Mouse (Mus musculus) spleen, adult 12 weeks (tissue): ENCODE data around the gene Sf1.

Source experiments
- DNase-seq: peaks from one replicate; pipeline ENCODE4 v3.0.0; 2022; ENCODE audit warnings: low spot score

Sf1 gene

GRCm38 (mm10) chr19:6363411-6364240, at the start of gene Sf1:
Gene Sf1, plus strand, starts transcription at chr19:6363690.
- peak; percentile 100 for DNase-seq

DNA sequence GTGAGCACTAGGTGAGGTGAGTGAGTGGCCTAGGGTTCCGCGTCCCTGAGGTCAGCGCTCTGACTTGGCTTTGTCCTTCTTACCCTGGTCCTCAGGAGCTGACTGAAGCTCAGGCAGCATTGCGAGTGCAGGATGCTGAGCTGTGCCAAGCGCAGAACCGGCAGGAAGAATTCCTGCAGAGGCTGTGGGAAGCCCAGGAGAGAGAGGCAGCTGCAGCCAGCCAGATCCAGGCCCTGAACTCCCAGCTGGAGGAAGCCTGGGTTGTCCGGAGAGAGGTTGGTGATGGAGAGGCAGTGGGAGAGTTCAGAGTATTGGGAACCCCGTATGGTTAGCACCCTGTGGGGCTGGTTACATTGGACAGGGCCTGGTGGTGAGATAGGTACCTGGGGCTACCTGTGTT, 49.7 kb upstream of the Sf1 start:
- DNase-seq: no peak

DNA sequence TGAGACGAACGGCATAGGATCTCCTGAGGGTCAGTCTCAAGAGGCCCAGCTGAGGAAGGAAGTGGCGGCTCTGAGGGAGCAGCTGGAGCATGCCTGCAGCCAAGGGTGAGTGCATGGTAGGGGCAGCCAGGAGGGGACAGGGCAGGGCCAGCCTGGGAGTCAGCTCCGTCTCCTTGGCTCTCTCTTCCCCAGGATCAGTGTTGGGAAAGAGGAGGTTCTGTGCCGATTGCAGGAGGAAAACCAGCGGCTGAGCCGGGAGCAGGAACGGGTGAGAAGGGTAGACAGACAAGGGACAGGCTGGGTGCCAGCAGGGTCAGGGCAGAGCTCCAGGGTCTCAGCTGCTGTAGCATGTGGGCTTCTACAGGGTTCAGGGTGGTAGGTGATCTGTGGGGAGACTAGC, 49.0 kb upstream of the Sf1 start:
- DNase-seq: no peak

GRCm38 (mm10) chr19:6315573-6315972, 47.9 kb upstream of the Sf1 start:
- no peak for DNase-seq

DNA sequence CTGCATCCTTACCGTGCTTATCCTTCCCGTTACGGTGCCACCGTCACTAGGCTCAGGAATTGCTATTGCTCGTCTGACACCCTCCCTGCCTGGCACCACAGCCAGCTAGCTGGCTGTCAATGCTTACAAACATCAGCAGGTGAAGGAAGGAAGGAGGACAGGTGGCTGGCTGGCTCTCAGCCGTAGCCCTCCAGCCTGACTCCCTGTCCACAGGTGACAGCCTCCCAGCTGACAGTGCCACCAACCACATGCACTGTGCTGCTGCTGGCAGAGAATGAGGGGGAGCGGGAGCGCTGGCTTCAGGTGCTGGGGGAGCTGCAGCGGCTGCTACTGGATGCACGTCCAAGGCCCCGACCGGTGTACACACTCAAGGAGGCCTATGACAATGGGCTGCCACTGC, 45.3 kb upstream of the Sf1 start:
- DNase-seq: no peak

DNA sequence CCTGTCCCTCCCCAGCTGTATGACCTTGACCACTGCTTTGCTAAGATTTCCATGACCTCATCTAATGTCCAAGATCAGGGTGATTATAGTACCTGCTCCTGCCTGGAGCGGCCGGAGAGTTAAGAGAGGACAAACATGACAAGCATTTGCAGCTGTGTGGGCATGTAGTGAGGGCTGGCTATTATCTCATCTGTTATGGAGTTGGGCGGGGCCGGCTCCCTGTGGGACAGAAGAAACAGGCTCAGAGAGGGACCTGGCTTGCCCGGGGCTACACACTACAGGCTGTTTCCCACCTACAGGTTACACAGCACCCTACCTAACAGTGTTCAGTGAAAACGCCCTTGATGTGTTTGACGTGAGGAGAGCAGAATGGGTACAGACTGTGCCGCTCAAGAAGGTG, 42.1 kb upstream of the Sf1 start:
- no peak for DNase-seq

GRCm38 (mm10) chr19:6321786-6322621, 41.5 kb upstream of the Sf1 start:
- DNase-seq: no peak

GRCm38 (mm10) chr19:6324751-6325150, 38.7 kb upstream of the Sf1 start:
- DNase-seq: no peak

DNA sequence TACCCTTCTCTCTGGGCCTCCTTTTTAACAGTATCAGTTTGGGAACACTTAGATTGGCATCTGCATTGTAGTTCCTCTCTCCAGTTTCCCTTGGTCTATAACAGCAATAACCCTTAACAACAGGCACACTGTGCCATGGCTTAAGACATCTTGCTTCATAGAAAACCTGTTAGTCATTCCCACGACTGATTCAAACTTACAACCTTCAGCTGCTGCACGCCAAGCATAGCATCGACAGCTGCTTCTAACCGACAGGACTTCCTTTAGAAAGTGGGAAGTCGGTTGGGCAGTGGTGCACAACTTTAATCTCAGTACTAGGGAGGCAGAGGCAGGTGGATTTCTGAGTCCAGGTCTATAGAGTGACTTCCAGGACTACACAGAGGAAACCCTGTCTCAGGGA, 32.3 kb upstream of the Sf1 start:
- no peak for DNase-seq

DNA sequence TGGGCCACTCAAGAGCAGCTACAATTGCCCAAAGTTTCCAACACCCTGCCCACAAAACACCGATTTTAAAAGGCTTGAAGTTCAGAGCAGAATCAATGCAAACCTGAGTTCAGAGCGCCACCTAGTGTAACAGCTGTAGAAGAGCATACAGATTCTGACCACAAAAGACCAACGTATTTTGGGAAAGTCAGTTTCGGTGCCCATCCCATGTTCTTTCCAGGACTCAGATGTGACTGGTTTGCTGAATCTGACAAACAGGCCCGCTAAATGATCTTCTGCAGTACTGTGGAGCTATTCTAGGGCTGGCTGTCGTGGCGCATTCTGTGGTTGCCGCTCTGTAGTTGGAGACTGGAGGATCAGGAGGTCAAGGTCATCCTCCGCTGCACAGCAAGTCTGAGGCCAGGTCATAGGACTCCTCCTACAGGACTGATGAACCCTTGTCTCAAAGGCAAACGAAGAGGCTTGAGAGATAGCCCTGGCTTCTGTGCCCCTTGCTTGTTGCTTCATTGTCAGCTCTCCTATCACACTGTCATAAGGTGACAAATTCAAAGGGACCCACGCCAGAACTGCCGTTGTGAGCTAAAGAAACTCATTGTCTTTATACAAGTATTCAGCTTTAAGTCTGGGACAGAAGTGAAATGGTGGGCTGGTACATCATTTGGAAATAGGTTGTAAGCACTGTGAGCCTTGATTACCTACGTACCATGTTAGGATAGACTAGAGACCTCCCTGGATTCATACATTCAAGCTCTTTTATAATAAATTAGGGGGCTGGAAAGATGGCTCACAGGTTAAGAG, 31.6 kb upstream of the Sf1 start:
- DNase-seq: peak; percentile 47

GRCm38 (mm10) chr19:6333761-6334595, 29.5 kb upstream of the Sf1 start:
- no peak for DNase-seq

DNA sequence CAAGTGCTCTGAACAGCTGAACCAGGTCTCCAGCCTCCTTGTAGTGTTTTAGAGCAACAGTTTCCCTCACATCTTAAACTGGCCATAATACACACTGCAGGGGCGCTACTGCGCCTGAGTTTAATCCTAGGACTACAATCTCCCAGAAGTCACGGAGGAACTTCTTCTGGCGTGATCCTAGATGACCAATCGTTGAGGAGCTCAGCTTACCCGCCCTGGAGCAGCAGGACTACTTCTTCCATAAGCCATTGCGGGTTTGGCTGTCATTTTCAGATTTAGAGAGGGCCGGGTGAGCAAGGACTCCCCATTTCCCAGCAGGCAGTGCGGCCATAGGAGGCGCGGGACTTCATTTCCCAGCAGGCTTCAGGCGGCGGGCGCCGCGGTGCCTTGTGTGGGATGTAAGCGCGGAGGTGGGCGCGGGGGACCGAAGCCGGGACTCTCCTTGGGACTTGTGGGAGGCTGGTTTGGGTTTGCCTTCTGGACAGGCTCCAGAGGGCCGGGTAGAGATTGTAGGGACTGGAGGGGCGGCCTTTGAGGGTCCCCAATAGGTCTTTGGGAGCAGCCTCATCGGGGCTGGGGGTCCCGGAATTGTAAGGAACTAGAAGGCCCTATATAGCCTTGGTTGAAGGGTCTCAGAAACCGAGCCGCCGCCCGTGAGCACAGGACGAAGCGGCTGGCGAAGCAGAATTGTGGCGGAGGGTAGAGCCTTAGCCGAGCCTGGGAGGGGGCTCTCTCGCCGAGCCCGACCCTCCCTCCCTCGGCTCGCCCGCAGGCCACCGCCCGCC, 28.6 kb upstream of the Sf1 start, which contains the start of gene Men1:
Men1 (plus strand) TSS at position 307 of the 785 bp plus-strand sequence.
- DNase-seq: peak; percentile 77

DNA sequence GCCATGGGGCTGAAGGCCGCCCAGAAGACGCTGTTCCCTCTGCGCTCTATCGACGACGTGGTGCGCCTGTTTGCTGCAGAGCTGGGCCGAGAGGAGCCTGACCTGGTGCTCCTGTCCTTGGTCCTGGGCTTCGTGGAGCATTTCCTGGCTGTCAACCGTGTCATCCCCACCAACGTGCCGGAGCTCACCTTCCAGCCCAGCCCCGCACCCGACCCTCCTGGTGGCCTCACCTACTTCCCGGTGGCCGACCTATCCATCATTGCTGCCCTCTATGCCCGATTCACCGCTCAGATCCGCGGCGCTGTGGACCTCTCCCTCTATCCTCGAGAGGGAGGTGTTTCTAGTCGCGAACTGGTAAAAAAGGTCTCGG, 28.0 kb upstream of the Sf1 start:
- DNase-seq: no peak

DNA sequence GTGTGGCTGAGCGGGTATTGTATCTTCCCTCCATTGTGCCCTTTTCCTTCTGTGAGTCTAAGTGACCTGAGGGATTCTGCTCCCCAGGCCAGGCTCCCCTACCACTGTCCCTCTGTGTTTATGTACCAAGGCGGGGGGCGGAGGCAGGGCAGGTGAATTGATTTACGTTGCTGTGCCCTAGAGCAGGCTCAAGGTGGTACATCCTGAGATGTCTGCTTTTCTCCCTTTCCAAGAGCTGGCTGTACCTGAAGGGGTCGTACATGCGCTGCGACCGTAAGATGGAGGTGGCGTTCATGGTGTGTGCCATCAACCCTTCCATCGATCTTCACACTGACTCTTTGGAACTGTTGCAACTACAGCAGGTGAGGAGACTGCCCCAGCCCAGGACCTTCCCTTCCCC, 26.6 kb upstream of the Sf1 start:
- DNase-seq: no peak

GRCm38 (mm10) chr19:6338171-6338570, 25.3 kb upstream of the Sf1 start:
- no peak for DNase-seq

- no peak for DNase-seq
Measured at GRCm38 (mm10) chr19:6338716-6339115, 24.8 kb upstream of the Sf1 start.

DNA sequence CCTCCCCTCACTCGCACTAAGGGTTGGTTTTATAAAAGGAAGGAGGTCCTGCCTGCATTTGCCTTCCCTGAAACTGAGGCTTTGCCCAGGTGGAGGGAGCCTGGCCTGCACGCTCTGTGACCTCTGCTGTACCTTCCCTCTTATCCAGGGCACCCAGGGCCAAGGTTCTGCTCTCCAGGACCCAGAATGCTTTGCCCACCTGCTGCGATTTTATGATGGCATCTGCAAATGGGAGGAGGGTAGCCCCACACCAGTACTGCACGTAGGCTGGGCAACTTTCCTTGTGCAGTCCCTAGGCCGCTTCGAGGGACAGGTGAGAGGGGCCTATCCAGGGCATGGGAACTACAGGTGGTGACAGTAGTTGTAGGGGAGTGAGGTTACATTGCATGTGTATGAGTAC, 24.3 kb upstream of the Sf1 start:
- DNase-seq: no peak

DNA sequence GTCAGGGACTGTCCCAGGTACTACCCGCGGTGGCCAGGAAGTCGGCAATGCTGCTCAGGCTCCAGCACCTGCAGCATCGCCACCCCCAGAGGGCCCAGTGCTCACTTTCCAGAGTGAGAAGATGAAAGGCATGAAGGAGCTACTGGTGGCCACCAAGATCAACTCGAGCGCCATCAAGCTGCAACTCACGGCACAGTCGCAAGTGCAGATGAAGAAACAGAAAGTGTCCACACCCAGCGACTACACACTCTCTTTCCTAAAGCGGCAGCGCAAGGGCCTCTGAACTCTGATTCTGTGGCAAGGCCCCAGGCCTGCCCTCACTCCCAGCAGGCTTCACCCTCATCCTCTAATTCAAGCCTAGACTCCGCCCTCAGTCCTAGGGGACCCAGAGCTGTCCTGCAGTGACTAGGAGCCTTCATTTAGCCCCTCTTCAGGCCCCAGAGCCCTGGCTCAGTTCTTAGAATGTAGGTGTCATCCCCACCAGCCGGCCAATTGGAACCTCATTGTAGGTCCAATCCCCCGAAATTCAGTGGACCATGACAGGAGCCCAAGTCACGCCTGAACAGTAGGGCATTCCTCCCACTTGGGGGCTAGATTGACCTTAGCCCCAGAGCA, 23.5 kb upstream of the Sf1 start:
- peak; percentile 65 for DNase-seq

- DNase-seq: peak; percentile 84
Measured at GRCm38 (mm10) chr19:6340524-6341452, 22.7 kb upstream of the Sf1 start, which contains the start of gene Map4k2. Gene Map4k2, plus strand, starts transcription at chr19:6341135.
